Mouse (Mus musculus): Measurements from ENCODE around the gene Il27ra. TPM values are rescaled to one million over a fixed set of nuclear protein-coding genes. Genes with fewer than 3 reads are reported as not detected.

Il27ra gene
- total RNA-seq, 2 experiments from 2014 or later = 0.84 to 1.1 TPM

GRCm38 (mm10) chr8:84067047-84067573 is 24.7 kb upstream of the Il27ra start:
- peak; percentile 95 for DNase-seq
- intact Hi-C loops (cut with DNase I; ENCODE audit: low total_unique reads) = no loop called here

- intact Hi-C loops (cut with DNase I; ENCODE audit: low total_unique reads) = no loop called here
- DNase-seq = peak; percentile 100
Observed at GRCm38 (mm10) chr8:84066291-84066930, 24.0 kb upstream of the Il27ra start, which contains the start of gene Rfx1. Rfx1 (plus strand) TSS chr8:84066834.

- no peak for DNase-seq
- intact Hi-C loops (cut with DNase I; ENCODE audit: low total_unique reads) = no loop called here
Observed at GRCm38 (mm10) chr8:84065457-84066072, 23.2 kb upstream of the Il27ra start.

GRCm38 (mm10) chr8:84065037-84065436 is 22.6 kb upstream of the Il27ra start, which contains the start of gene Gm10643:
Gm10643 (minus strand) TSS chr8:84065137.
- intact Hi-C loops (cut with DNase I; ENCODE audit: low total_unique reads) = no loop called here
- DNase-seq = no peak

- no peak for DNase-seq
- intact Hi-C loops (cut with DNase I; ENCODE audit: low total_unique reads) = no loop called here
Observed at GRCm38 (mm10) chr8:84063861-84064610, 21.6 kb upstream of the Il27ra start.

- intact Hi-C loops (cut with DNase I; ENCODE audit: low total_unique reads) = no loop called here
Observed at GRCm38 (mm10) chr8:84060245-84060644, 17.9 kb upstream of the Il27ra start.

GRCm38 (mm10) chr8:84059226-84059625 is 16.8 kb upstream of the Il27ra start:
- intact Hi-C loops (cut with DNase I; ENCODE audit: low total_unique reads) = no loop called here
- DNase-seq = no peak

More at GRCm38 (mm10) chr8:84060245-84060644, 17.9 kb upstream of the Il27ra start:
- DNase-seq = no peak

GRCm38 (mm10) chr8:84057827-84058226 is 15.4 kb upstream of the Il27ra start:
- intact Hi-C loops (cut with DNase I; ENCODE audit: low total_unique reads) = no loop called here
- no peak for DNase-seq

GRCm38 (mm10) chr8:84053229-84053628 is 10.8 kb upstream of the Il27ra start:
- DNase-seq = no peak
- intact Hi-C loops (cut with DNase I; ENCODE audit: low total_unique reads) = no loop called here

- intact Hi-C loops (cut with DNase I; ENCODE audit: low total_unique reads) = no loop called here
- no peak for DNase-seq
Observed at GRCm38 (mm10) chr8:84052746-84053145, 10.4 kb upstream of the Il27ra start.

GRCm38 (mm10) chr8:84048171-84048570 is 5.8 kb upstream of the Il27ra start:
- DNase-seq = no peak
- intact Hi-C loops (cut with DNase I; ENCODE audit: low total_unique reads) = loop anchor here (10.0 kb wide), 1 partner anchor 127 kb away; no protein-coding TSS in a partner anchor

GRCm38 (mm10) chr8:84046505-84046904 is 4.1 kb upstream of the Il27ra start:
- intact Hi-C loops (cut with DNase I; ENCODE audit: low total_unique reads) = loop anchor here (10.0 kb wide), 1 partner anchor 128 kb away; no protein-coding TSS in a partner anchor
- no peak for DNase-seq

- DNase-seq = no peak
- intact Hi-C loops (cut with DNase I; ENCODE audit: low total_unique reads) = loop anchor here (10.0 kb wide), 1 partner anchor 130 kb away; no protein-coding TSS in a partner anchor
Observed at GRCm38 (mm10) chr8:84044900-84045299, 2.5 kb upstream of the Il27ra start, which contains the start of gene Rln3. Rln3 (minus strand) TSS chr8:84045000.

GRCm38 (mm10) chr8:84044103-84044502 is 1.7 kb upstream of the Il27ra start:
- DNase-seq = no peak
- intact Hi-C loops (cut with DNase I; ENCODE audit: low total_unique reads) = loop anchor here (10.0 kb wide), 1 partner anchor 131 kb away; no protein-coding TSS in a partner anchor

GRCm38 (mm10) chr8:84042948-84043342 is 556 bp upstream of the Il27ra start:
- DNase-seq = no peak
- intact Hi-C loops (cut with DNase I; ENCODE audit: low total_unique reads) = loop anchor here (10.0 kb wide), 1 partner anchor 132 kb away; no protein-coding TSS in a partner anchor

- intact Hi-C loops (cut with DNase I; ENCODE audit: low total_unique reads) = no loop called here
- DNase-seq = peak; percentile 70
Observed at GRCm38 (mm10) chr8:84039050-84039449, 3.3 kb downstream of the Il27ra start.

GRCm38 (mm10) chr8:84038015-84038414 is 4.4 kb downstream of the Il27ra start:
- peak; percentile 32 for DNase-seq

GRCm38 (mm10) chr8:84032777-84033176 is 9.6 kb downstream of the Il27ra start:
- no peak for DNase-seq
- intact Hi-C loops (cut with DNase I; ENCODE audit: low total_unique reads) = no loop called here

More at GRCm38 (mm10) chr8:84038015-84038414, 4.4 kb downstream of the Il27ra start:
- intact Hi-C loops (cut with DNase I; ENCODE audit: low total_unique reads) = no loop called here

- intact Hi-C loops (cut with DNase I; ENCODE audit: low total_unique reads) = no loop called here
- no peak for DNase-seq
Observed at GRCm38 (mm10) chr8:84029272-84029671, 13.1 kb downstream of the Il27ra start.

- intact Hi-C loops (cut with DNase I; ENCODE audit: low total_unique reads) = no loop called here
- DNase-seq = no peak
Observed at GRCm38 (mm10) chr8:84027449-84027848, 14.9 kb downstream of the Il27ra start.

All from gastrocnemius, postnatal 14 days (tissue).